Mouse (Mus musculus) cerebellum, postnatal 25 days (tissue): ENCODE results near the gene Gm21679.
"Not testable (repeated sequence)": the region's sequence is repeated elsewhere in the genome, so short reads cannot be mapped to it uniquely, and the experiment has no call there.

Experiments
- DNase-seq, 2 experiments: peaks; one replicate each; pipeline ENCODE4 v3.0.0; 2021; ENCODE audit warnings: mixed read lengths in 2 of 2

The Gm21679 gene

GRCm38 (mm10) chrY:29683270-29683669 lies at the start of gene Gm21679:
Gene Gm21679, minus strand, starts transcription at chrY:29683370.
- DNase-seq = not testable (repeated sequence)
